Mouse (Mus musculus) heart, embryonic 16.5 days (tissue): ENCODE results near the gene Cux1. TPM values are rescaled to one million over a fixed set of nuclear protein-coding genes. Genes with fewer than 3 reads are reported as not detected.
A peak's percentile ranks its signal among the peaks of the same experiment; 100 is the strongest.

Experiments used
- ATAC-seq: fragments of 200-750 bp; cut with Nextera tagmentation; replicated peaks from 2 replicates; pipeline ENCODE4 v1.8.0; 2017; ENCODE audit warnings: moderate number of reproducible peaks; ENCODE audit not compliant: insufficient read depth, low FRiP score; ENCODE audit errors: extremely low read depth
- H3K27ac ChIP-seq: fragments of 300-500 bp; sonication (generic); 2 replicates; pipeline ENCODE4 v1.5.1; 2014; ENCODE audit warnings: mild to moderate bottlenecking, low read length, control low read depth, moderate library complexity
- H3K27me3 ChIP-seq: fragments of 300-500 bp; sonication (generic); 2 replicates; pipeline ENCODE4 v1.6.1; 2014; ENCODE audit warnings: low read length, mixed read lengths; ENCODE audit not compliant: control insufficient read depth, insufficient read depth
- H3K36me3 ChIP-seq: fragments of 300-500 bp; sonication (generic); 2 replicates; pipeline ENCODE4 v1.6.1; 2014; ENCODE audit not compliant: control insufficient read depth, insufficient read depth
- H3K4me1 ChIP-seq: fragments of 300-500 bp; sonication (generic); 2 replicates; pipeline ENCODE4 v1.6.1; 2014; ENCODE audit warnings: low read length, mixed read lengths; ENCODE audit not compliant: control insufficient read depth, insufficient read depth
- H3K4me2 ChIP-seq: fragments of 300-500 bp; sonication (generic); 2 replicates; pipeline ENCODE4 v1.6.1; 2014; ENCODE audit warnings: low read depth, mild to moderate bottlenecking, control low read depth, low read length
- H3K4me3 ChIP-seq: fragments of 300-500 bp; sonication (generic); 2 replicates; pipeline ENCODE4 v1.5.1; 2014; ENCODE audit warnings: mild to moderate bottlenecking, control low read depth, low read length
- H3K9ac ChIP-seq: fragments of 300-500 bp; sonication (generic); 2 replicates; pipeline ENCODE4 v1.6.1; 2014; ENCODE audit warnings: low read length, control low read depth
- H3K9me3 ChIP-seq: fragments of 300-500 bp; sonication (generic); replicated peaks from 2 replicates; pipeline ENCODE4 v1.6.1; 2016; ENCODE audit warnings: low read length; ENCODE audit not compliant: control insufficient read depth
- WGBS: fragments of 180-500 bp; shearing (Covaris S2); extraction: QIAGEN DNeasy Blood & Tissue Kit; methylation state at CpG from one replicate; pipeline ENCODE4 v1.1.7; 2014; 5-methylcytosine and 5-hydroxymethylcytosine counted together
- polyA plus RNA-seq: library from polyadenylated mRNA; unstranded; fragments of >200 nt; fragmentation: Nextera tagmentation; extraction: Ambion mirVana; gene quantifications from 2 replicates; pipeline ENCODE4 v1.2.1, GENCODE M21; 2015

Cux1 gene
- polyA plus RNA-seq, 1 experiment from 2014 or later, result 89.0 TPM

- no peak for ATAC-seq
- Histone ChIP-seq H3K27me3 (no peaks in the 10 kb centered on the region), H3K4me2 (no peak overlapping the region), H3K36me3 (no peaks in the 10 kb centered on the region), H3K9ac (no peak overlapping the region), H3K4me1 (peaks cover 13% of the 10 kb centered on the region), H3K4me3 (no peak overlapping the region), H3K9me3 (no peaks in the 10 kb centered on the region), H3K27ac (no peak overlapping the region)
- 62% methylated on average over 4 of the region's 4 CpGs for WGBS
These were observed 4.2 kb downstream of the Cux1 start for GRCm38 (mm10) chr5:136563104-136563503.

GRCm38 (mm10) chr5:136562212-136562611 lies 5.1 kb downstream of the Cux1 start:
- no peak overlapping the region for H3K27ac ChIP-seq
- H3K9me3 ChIP-seq, result no peaks in the 10 kb centered on the region
- no peak overlapping the region for H3K4me3 ChIP-seq
- no peaks in the 10 kb centered on the region for H3K27me3 ChIP-seq
- no peak overlapping the region for H3K9ac ChIP-seq
- WGBS, result 53% methylated on average over 1 of the region's 1 CpGs
- H3K4me1 ChIP-seq, result peaks cover 19% of the 10 kb centered on the region
- ATAC-seq, result no peak
- H3K36me3 ChIP-seq, result no peaks in the 10 kb centered on the region
- H3K4me2 ChIP-seq, result no peak overlapping the region

GRCm38 (mm10) chr5:136561641-136562040 lies 5.6 kb downstream of the Cux1 start:
- Histone ChIP-seq H3K27ac (no peak overlapping the region), H3K4me1 (peaks cover 24% of the 10 kb centered on the region), H3K36me3 (no peaks in the 10 kb centered on the region), H3K27me3 (no peaks in the 10 kb centered on the region), H3K4me3 (no peak overlapping the region), H3K9me3 (no peaks in the 10 kb centered on the region), H3K4me2 (no peak overlapping the region), H3K9ac (no peak overlapping the region)
- 74% methylated on average over 1 of the region's 1 CpGs for WGBS
- ATAC-seq, result no peak

GRCm38 (mm10) chr5:136560656-136561055 lies 6.6 kb downstream of the Cux1 start:
- no peak overlapping the region for H3K27ac ChIP-seq
- H3K9ac ChIP-seq, result no peak overlapping the region
- WGBS, result 64% methylated on average over 7 of the region's 7 CpGs
- no peak for ATAC-seq
- H3K9me3 ChIP-seq, result no peaks in the 10 kb centered on the region
- no peaks in the 10 kb centered on the region for H3K27me3 ChIP-seq
- H3K4me3 ChIP-seq, result no peak overlapping the region
- H3K4me2 ChIP-seq, result no peak overlapping the region
- peaks cover 34% of the 10 kb centered on the region for H3K4me1 ChIP-seq
- H3K36me3 ChIP-seq, result no peaks in the 10 kb centered on the region

GRCm38 (mm10) chr5:136557446-136557845 lies 9.8 kb downstream of the Cux1 start:
- Histone ChIP-seq H3K36me3 (no peaks in the 10 kb centered on the region), H3K9ac (no peak overlapping the region), H3K27me3 (no peaks in the 10 kb centered on the region), H3K4me2 (no peak overlapping the region), H3K4me3 (no peak overlapping the region), H3K9me3 (no peaks in the 10 kb centered on the region), H3K27ac (0 out of 2 replicates have a peak overlapping the region, but pooled peaks have one; percentile 12), H3K4me1 (peaks cover 44% of the 10 kb centered on the region)
- WGBS, result 45% methylated on average over 4 of the region's 4 CpGs
- no peak for ATAC-seq

GRCm38 (mm10) chr5:136556328-136557262 lies 10.7 kb downstream of the Cux1 start:
- Histone ChIP-seq H3K27ac (peak overlapping the region; percentile 86), H3K9me3 (no peaks in the 10 kb centered on the region), H3K36me3 (no peaks in the 10 kb centered on the region), H3K4me3 (no peak overlapping the region), H3K9ac (no peak overlapping the region), H3K27me3 (no peaks in the 10 kb centered on the region), H3K4me1 (peaks cover 53% of the 10 kb centered on the region), H3K4me2 (peak overlapping the region; percentile 33; the same call in 1 of the 2 replicates)
- WGBS, result 73% methylated on average over 14 of the region's 14 CpGs
- no peak for ATAC-seq

- Histone ChIP-seq H3K27ac (peak overlapping the region; percentile 86), H3K4me1 (peaks cover 62% of the 10 kb centered on the region), H3K36me3 (no peaks in the 10 kb centered on the region), H3K9me3 (no peaks in the 10 kb centered on the region), H3K4me2 (peak overlapping the region; percentile 33), H3K9ac (peak overlapping the region; percentile 36; the same call in 1 of the 2 replicates), H3K4me3 (no peak overlapping the region), H3K27me3 (no peaks in the 10 kb centered on the region)
- ATAC-seq, result peak; percentile 69
- 8% methylated on average over 5 of the region's 5 CpGs for WGBS
These were observed 11.6 kb downstream of the Cux1 start for GRCm38 (mm10) chr5:136555703-136556102.

- Histone ChIP-seq H3K36me3 (no peaks in the 10 kb centered on the region), H3K9me3 (no peaks in the 10 kb centered on the region), H3K9ac (no peak overlapping the region), H3K27me3 (no peaks in the 10 kb centered on the region), H3K4me1 (peaks cover 75% of the 10 kb centered on the region), H3K4me2 (no peak overlapping the region), H3K27ac (no peak overlapping the region), H3K4me3 (no peak overlapping the region)
- no peak for ATAC-seq
These were observed 14.5 kb downstream of the Cux1 start for GRCm38 (mm10) chr5:136552832-136553231.

- Histone ChIP-seq H3K4me2 (no peak overlapping the region), H3K27me3 (no peaks in the 10 kb centered on the region), H3K4me3 (no peak overlapping the region), H3K9ac (no peak overlapping the region), H3K27ac (no peak overlapping the region), H3K36me3 (no peaks in the 10 kb centered on the region), H3K9me3 (no peaks in the 10 kb centered on the region), H3K4me1 (peaks cover 68% of the 10 kb centered on the region)
- WGBS, result 83% methylated on average over 3 of the region's 3 CpGs
- no peak for ATAC-seq
These were observed 15.2 kb downstream of the Cux1 start for GRCm38 (mm10) chr5:136552093-136552492.
